Mouse (Mus musculus): ENCODE data around the gene Cmtm7. TPM values are rescaled to one million over a fixed set of nuclear protein-coding genes. Genes with fewer than 3 reads are reported as not detected.

Cmtm7 gene
- total RNA-seq, 2 experiments from 2014 or later: 4.9 to 5.1 TPM

DNA sequence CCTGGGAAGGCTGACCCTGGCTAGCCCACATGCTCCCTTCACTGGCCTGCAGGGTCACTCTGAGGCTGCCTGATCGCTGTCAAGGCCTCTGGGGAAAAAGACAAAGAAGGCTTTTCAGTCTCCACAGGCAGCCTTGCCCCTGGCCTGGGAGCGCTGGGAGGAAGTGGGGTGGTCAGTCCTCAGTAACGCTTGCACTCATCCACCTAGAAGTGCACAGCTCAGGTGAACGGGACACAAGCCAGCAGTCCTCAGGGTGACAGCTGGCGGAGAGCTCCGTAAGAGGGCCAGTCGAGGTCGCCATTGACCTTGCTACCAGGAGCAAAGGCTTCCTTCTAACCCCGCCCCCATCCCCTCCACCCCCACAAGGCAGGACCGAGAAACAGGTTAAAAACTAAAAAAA, 13.6 kb downstream of the Cmtm7 start:
- no peak for DNase-seq (ENCODE audit: extremely low spot score in 1 of 2, low spot score in 1 of 2)

DNA sequence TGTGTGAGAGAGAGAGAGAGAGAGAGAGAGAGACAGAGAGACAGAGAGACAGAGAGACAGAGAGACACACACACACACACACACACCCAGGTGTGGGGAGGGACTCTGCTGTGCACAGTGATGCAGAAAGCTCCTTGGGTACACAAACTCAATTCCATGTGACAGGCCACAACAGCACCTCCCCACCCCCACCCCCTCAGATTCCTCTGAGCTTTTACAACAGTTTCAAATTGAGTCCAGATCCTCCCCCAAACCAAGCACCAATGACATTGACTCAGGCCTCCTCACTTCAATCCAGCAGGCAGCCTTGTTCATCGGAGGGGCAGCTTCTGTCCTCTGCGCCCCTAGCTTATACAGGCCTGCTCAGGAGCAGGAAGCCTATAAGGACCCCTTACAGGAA, 14.1 kb downstream of the Cmtm7 start:
- no peak for DNase-seq (ENCODE audit: extremely low spot score in 1 of 2, low spot score in 1 of 2)

DNA sequence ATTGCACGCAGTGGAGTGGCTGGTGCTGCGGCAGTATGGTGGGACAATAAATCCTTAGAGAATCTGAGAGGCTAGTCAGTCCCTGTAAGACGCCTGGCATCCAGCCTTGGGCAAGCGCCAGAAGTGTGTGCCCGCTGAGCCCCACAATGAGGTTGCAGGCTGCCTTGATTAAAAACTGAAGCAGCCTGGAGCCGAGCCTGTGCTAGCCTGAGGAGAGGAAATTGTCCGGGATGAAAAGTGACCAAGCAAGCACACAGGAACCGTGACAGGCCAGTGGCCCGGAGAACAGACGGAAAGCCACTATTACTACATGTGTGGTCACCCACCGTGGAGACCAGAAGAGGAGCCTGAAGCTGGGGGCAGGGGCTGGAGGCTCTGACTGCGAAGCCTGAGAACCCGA, 14.6 kb downstream of the Cmtm7 start:
- DNase-seq (ENCODE audit: extremely low spot score in 1 of 2, low spot score in 1 of 2): peak in 1 of 2 experiments; percentile 50

DNA sequence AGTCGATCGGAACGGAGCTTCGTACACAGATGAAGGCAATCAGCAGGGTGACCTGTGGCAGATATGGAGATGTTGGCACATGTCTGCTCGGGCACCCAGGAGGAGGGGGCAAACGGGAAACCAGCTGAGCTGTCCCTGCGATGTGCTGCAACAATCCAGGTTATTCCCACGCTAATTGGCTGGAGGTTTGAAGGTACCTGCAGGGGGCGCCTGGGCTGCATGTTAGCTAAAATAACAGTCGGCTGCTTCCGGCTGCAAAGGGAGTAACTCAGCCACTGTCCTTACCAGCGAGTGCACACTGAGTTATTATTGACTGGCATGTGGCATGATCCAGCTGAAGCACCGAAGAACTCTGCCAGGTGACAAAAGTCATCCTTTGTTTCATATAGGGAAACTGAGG, 18.3 kb downstream of the Cmtm7 start:
- peak in 1 of 2 experiments; percentile 38 for DNase-seq (ENCODE audit: extremely low spot score in 1 of 2, low spot score in 1 of 2)

DNA sequence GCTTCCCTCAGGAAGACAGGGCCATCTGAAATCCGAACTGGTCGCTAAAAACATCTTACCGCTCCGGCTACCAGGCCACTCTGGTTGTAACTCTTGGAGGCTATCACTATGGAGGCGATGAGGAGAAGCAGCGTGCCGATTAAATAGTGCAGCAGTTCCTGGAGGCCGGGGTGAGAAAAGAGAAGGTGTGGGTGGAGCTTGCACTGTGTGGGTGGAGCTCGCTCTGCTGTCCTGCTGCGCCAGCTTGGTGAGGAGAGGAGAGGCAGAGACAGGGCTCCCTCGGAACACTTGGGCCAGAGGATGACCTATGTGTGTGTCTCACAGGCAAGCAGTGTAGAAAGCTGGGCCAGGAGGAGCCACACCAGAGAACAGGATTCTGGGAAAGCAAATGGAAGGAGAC, 19.8 kb downstream of the Cmtm7 start:
- no peak for DNase-seq (ENCODE audit: extremely low spot score in 1 of 2, low spot score in 1 of 2)

DNA sequence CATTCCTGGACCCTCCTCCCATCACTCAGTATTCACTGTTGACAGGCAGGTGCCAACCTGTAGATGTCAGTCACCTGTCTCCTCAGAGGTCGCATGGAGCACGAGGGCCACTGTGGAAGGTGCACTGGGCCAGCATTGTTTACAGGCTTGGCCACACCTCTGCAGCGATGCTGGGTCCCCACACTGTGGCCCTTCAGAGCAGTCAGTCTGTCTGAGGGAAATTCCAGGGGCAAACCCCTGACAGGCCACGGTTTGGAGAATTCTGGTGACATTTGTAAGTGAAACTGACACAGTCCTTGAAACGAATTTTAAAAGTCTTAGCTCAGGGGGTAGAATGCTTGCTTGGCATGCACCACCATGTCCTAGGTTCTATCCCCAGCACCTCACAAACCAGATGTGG, 21.3 kb downstream of the Cmtm7 start:
- no peak for DNase-seq (ENCODE audit: extremely low spot score in 1 of 2, low spot score in 1 of 2)

DNA sequence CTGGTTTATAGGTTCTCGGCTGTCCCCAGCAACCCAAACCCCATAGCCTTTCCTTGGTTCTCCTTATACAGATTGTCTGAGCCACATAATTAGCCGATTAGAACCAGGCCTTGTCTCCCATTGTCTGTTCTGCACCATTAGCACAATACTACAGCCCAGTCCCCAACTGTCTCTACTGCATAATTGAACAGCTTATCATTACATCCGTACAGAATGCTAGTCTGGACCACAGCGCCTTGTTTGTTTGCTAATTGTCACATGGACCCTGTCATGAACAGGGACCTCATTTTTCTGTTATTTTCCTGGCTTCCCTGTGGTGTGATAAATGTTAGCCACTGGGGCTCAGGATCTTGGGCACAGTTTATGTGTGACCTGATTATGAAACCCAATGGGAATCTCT, 21.8 kb downstream of the Cmtm7 start:
- DNase-seq (ENCODE audit: extremely low spot score in 1 of 2, low spot score in 1 of 2): no peak

DNA sequence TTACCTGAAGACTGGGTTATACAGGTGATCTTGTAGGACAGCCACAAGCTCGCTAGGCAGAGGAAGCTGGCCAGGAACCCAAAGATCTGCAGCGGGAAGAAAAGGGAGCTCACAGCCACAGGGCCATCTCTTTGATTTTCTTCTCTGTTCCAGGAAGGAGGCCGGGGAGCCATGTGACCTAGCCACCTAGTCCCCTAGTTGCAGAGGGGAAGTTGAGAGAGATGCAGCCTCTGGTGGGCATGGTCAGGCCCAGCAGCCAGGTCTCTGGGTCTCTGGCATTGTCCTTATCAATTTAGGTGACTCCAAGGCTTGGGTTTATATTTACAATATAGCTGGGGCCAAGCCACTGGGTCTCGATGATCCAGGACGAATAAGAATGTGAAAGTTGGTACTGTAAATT, 22.9 kb downstream of the Cmtm7 start:
- DNase-seq (ENCODE audit: extremely low spot score in 1 of 2, low spot score in 1 of 2): no peak

DNA sequence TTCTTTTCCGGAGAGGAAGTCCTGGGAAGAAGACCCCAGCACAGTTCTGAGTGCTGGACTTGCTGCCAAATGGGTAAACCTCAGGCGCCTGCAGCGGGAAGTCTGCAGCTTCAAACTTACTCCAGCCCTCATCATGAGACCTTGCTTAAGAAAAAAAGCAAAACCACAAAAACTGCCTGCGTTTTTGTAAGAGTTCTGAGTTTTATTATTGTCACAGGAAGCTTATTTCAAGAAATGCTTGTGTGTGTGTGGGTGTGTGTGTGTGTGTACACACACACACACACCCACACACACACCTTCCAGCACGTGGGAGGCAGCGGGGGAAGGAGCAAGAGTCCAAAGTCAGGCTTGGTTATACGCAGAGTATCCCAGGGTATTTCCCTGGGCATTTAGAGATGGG, 23.4 kb downstream of the Cmtm7 start:
- DNase-seq (ENCODE audit: extremely low spot score in 1 of 2, low spot score in 1 of 2): no peak

DNA sequence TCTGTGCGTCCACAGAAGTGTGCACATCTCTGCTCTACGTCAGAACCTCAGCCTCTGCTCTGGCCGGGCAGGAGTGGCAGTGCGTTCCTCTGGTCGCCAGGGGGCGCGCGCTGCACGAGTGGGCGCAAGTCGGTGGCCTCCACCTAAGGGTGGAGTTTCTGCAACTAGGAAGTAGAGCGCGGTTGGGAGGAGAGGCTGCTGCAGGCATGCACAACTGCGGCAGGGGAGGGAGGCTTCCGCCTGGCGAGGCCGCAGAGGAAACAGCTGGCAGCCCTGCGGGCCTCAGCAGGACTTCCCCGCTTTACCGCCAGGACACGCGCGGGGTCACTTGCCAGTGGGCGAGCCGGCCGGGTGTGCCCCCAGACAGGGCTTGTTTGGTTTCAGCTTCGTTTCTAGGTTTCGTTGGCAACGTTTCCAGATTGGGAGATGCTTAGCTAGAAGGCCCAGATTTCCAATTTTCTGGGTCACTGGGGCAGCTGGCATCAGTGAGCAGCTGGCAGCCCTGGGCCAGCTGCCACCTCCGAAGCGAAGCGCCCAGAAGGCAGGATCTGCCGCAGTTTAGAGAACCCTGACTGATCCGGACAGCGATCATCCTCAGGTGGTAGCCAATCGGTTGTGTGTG, 28.7 kb downstream of the Cmtm7 start:
- DNase-seq (ENCODE audit: extremely low spot score in 1 of 2, low spot score in 1 of 2): peak; percentile 81 to 92

DNA sequence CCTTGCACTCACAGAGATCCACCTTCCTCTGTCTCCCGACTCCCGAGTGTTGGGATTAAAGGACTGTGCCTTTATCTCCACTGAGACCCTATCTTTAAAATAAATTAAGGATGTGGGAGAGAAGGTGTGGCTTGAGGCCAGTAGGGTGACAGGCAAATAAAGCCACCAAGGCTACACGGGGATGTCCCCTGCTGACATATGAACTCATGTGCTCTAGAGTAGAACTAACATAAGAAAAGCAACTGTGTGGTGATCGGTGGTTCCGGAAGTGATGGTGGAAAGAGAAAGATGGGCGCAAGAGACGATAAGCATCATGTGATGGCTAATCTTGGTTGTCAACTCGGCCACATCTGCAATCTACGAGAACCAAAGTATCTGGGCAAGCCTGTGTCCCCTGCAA, 29.3 kb downstream of the Cmtm7 start:
- no peak for DNase-seq (ENCODE audit: extremely low spot score in 1 of 2, low spot score in 1 of 2)

DNA sequence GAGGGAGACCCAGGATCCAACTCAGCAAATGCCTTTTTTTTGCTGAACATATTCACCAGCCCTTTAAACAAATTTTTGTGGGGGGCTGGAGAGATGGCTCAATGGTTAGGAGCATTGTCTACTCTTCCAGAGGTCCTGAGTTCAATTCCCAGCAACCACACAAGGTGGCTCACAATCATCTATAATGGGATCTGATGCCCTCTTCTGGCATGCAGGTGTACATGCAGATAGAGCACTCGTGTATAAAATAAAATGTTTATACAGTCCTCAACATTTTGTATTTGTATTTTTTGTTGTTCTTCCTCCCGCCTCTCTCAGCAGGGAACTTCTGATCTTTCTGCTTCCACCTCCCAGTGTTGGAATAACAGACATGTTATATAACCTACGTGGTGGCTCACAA, 30.1 kb downstream of the Cmtm7 start:
- DNase-seq (ENCODE audit: extremely low spot score in 1 of 2, low spot score in 1 of 2): no peak

DNA sequence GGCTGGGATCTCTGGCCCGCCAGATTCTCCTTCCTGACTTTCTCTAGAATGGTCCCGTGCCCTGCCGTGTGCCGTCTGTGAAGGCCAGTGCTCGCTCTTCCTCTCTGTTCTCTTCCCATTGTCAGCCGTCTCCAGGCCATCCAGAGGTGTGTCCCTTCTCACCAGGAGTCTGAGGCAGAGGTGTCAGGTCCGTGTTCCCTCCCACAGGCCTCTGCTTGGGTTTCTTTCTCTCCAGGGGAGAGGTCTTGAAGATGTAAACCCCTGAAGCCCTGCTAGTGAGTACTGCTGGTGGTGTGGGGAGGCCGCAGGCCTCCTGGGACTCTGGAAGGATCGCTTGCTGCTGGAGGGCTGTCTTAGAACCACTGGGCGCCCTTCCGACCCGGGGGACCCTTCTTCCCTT, 34.2 kb downstream of the Cmtm7 start:
- no peak for DNase-seq (ENCODE audit: extremely low spot score in 1 of 2, low spot score in 1 of 2)

DNA sequence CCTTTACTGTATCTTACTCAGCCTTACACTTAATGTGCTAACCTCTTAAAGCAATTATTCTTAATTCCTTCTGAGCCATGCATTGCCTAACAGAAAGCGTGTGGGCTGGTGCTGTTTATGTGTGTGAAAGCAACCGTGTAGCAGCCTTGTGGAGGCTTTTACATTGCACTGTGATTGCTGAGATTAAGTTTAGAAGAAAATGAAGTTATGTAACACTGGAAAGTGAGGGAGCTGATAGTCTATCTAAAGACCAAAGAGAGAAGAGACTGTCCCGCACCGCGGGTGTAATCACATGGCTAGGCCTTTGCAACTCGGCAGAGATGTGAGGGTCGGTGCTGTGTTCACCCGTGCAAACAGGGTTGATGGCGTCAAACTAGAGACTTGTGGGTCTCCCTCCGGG, 34.6 kb downstream of the Cmtm7 start:
- DNase-seq (ENCODE audit: extremely low spot score in 1 of 2, low spot score in 1 of 2): no peak

DNA sequence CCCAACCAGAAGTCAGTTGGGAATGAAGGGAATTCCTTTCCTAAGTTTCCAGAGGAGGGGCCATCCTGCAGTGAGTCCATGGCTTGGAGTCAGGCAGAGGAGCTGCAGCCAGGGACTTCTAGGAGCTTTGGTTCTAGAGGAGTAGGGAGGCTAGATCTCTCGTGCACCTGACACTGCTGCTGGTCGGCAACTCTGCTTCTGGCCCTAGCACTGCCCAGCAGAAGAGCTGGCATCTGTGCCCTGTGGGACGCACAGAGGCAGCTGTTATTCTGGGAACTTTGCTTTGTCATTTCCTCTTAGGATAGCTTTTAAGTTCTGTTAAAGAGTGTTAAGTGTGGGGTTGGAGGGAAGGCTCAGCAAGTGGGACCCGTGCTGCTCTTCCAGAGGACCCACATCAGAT, 36.0 kb downstream of the Cmtm7 start:
- DNase-seq (ENCODE audit: extremely low spot score in 1 of 2, low spot score in 1 of 2): no peak

DNA sequence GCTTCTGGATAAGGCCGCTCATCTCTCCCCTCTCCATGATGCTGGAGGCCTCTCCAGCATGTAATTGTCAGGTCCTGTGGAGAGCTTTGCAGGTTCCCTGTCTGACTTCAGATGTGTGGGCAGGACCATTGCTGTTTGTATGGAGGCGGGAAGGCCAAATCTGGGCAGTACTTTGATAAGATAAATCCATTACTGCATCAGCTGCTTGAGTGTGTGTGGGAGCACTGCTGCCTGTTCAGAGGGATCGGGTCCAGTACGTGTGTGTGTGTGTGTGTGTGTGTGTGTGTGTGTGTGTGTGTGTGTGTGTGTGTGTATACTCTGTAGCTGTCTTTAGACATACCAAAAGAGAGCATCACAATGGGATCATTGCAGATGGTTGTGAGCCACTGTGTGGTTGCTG, 36.5 kb downstream of the Cmtm7 start:
- no peak for DNase-seq (ENCODE audit: extremely low spot score in 1 of 2, low spot score in 1 of 2)

DNA sequence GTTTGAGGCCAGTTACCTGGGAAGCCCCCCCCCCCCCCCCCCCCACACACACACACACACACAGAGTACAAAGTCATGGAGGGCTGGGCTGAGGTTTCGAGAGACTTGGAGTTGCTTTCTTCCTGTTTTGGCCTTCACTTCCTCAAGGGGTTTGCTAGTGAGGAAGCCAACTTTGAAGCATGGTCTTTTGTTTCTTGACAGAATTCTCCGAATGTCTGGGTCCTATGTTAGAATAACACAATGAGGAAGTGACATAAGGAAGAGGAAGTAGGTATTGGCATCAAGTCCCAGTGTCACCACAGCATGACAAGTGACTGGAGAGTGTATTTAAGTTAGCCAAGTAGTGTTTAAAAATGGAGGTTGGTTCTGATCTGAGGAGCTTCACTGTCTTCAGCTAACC, 38.9 kb downstream of the Cmtm7 start:
- DNase-seq (ENCODE audit: extremely low spot score in 1 of 2, low spot score in 1 of 2): no peak

DNA sequence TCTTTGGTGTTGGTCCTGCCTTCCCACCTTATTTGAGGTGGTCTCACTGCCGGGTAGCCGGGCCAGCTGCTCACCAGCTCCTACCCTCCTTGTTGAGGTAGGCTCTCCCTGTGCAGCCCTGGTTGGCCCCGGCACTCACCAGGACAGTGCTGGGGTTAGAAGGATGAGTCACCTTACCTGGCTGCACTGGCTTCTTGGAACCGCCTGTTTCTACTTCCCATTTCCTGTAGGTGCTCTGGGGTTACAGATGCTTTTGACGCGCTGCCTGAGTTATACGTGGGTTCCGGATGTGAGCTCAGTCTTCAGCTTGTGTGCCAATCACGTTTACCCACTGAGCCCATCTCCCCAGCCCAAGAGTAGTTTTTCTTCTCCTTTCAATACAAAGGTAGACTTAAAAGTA, 41.3 kb downstream of the Cmtm7 start:
- DNase-seq (ENCODE audit: extremely low spot score in 1 of 2, low spot score in 1 of 2): no peak

DNA sequence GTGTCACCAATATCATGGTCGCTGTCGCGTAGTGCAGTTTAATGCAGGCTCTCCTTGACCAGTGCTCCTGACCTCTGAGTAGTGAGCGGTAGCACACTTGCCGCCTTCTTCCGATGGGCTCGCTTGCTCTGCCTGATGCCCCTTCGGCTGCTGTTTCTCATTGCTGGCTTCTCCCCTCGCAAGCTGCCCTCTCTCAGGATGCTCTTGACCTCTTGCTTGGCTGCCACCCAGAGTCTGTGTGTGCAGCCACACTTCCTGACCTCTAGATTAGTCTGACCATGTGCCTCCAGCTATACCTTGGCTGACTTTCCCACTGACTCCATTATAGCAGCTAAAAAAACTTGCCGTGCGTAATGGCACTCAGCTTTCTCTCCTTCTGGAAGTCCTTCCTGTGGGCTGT, 45.2 kb downstream of the Cmtm7 start:
- DNase-seq (ENCODE audit: extremely low spot score in 1 of 2, low spot score in 1 of 2): no peak

DNA sequence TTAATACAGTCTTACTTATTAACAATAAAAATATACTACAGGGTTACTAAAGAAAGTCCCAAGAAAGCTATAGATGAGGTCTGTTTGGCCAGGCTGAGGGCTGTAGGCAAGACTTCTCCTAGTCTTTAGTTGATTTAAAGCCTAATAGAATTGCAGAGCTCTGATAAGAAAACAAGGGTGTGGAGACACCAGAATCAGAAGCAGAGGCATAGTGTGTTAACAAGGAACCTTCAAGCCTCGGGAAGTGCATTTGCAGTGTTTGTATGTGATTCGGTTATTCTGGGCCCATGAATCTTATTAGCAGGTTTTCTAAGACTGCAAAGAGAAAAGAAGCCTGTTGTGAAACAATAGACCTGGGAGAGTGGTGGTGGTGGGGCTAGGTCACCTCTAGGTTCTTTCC, 48.4 kb downstream of the Cmtm7 start:
- no peak for DNase-seq (ENCODE audit: extremely low spot score in 1 of 2, low spot score in 1 of 2)

DNA sequence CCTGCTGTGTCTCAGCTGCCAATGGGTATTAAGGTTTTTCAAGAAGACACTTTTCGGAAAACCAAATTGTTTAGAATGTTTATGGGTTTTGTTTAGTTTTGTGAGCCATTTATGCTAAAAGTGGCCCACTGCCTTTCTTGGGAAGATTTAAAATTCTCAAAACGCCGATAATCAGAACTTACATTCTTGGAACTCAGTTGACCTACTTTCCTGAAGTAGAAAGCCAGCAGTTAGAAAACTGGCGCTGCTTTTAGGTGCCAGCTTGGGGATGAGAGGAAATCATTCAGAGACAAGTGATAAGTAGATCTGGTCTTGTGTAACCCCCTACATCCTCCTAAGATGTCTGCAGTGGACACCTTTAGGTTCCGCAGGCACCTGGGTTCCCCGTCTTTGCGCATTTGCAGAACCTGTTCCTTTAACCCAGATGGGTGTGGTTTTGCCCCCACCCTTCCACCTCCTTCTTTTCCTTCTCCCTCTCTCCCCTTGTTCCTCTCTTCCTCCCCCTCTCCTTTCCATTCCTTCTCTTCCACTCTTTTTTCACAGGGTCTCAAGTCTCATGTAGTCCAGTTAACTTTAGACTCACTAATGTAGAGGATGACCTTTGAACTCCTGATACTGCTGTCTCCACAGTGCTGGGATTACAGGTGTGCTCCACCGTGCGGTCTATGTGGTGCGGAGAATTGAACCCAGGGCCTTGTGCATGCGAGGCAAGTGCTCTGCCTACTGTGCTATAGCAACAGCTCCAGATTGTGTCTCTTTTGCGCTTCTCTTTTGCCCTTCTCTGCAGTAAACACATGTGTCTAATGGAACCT, 49.6 kb downstream of the Cmtm7 start:
- DNase-seq (ENCODE audit: extremely low spot score in 1 of 2, low spot score in 1 of 2): no peak

DNA sequence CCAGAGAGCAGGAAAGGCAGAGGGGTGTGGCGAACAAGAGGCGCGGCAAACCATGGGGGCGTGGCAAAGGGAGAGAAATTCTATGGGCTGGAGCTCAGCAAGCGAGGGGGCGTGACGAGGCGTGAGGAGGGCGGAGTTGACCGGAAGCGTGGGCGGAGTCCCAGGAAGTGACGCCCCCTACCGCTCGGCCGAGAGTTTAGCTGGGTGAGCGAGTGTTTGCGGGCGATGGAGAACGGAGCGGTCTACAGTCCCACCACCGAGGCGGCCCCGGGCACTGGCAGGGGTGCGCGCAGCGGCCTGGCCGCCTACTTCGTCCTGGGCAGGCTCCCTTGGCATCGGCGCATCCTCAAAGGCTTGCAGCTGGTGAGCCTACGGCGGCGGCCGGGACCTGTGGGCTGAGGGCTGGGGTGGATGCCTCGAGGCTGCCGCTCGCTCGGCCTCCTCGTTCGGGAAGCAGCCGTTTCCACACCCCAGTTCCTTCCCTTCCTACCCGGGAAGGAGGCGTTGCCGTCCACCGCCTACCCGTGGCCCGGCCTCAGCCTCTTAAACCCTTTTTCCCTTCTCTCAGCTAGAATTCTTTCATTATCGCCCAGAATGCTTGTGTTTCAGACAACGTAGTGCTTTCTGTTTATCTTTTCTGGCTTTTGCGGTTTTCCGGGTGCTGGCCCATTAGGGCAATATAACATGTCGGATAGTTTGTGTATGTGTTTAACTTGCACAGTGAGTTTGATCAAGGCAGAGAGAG, 50.5 kb downstream of the Cmtm7 start, which contains the start of gene Cmtm6:
Gene Cmtm6 (plus strand): TSS at position 106 of the 745 bp plus-strand sequence.
- DNase-seq (ENCODE audit: extremely low spot score in 1 of 2, low spot score in 1 of 2): peak; percentile 89 to 92

Data from layer of hippocampus, postnatal 25 days (tissue).